Mouse (Mus musculus) intestine, postnatal 0 days (tissue): ENCODE measurements around the gene Ccdc142. TPM values are rescaled to one million over a fixed set of nuclear protein-coding genes. Genes with fewer than 3 reads are reported as not detected.

Source experiments
- ATAC-seq: fragments of 200-750 bp; cut with Nextera tagmentation; 2 replicates; pipeline ENCODE4 v1.8.0; 2017; ENCODE audit warnings: mild to moderate bottlenecking, moderate TSS enrichment, moderate library complexity
- H3K27ac ChIP-seq: fragments of 300-500 bp; sonication (generic); 2 replicates; pipeline ENCODE4 v1.5.1; 2014; ENCODE audit warnings: mild to moderate bottlenecking, low read depth, low read length, moderate library complexity
- H3K27me3 ChIP-seq: fragments of 300-500 bp; sonication (generic); replicated peaks from 2 replicates; pipeline ENCODE4 v1.6.1; 2014; ENCODE audit warnings: low read length, mixed read lengths; ENCODE audit not compliant: control insufficient read depth, insufficient read depth
- H3K36me3 ChIP-seq: fragments of 300-500 bp; sonication (generic); 2 replicates; pipeline ENCODE4 v1.6.1; 2014; ENCODE audit warnings: mild to moderate bottlenecking, moderate library complexity; ENCODE audit not compliant: control insufficient read depth, insufficient read depth
- H3K4me1 ChIP-seq: fragments of 300-500 bp; sonication (generic); replicated peaks from 2 replicates; pipeline ENCODE4 v1.6.1; 2014; ENCODE audit warnings: antibody characterized with exemption, low read length, mixed read lengths; ENCODE audit not compliant: control insufficient read depth, insufficient read depth
- H3K4me2 ChIP-seq: fragments of 300-500 bp; sonication (generic); replicated peaks from 2 replicates; pipeline ENCODE4 v1.6.1; 2014; ENCODE audit warnings: low read depth, mild to moderate bottlenecking, moderate library complexity
- H3K4me3 ChIP-seq: fragments of 300-500 bp; sonication (generic); 2 replicates; pipeline ENCODE4 v1.5.1; 2014; ENCODE audit warnings: low read depth, low read length
- H3K9ac ChIP-seq: fragments of 300-500 bp; sonication (generic); 2 replicates; pipeline ENCODE4 v1.6.1; 2014; ENCODE audit warnings: mild to moderate bottlenecking, low read depth, low read length
- H3K9me3 ChIP-seq: fragments of 300-500 bp; sonication (generic); 2 replicates; pipeline ENCODE4 v1.6.1; 2016; ENCODE audit warnings: mixed run types; ENCODE audit not compliant: control insufficient read depth
- CTCF ChIP-seq: sonication (generic); IDR thresholded peaks from 2 replicates; pipeline ENCODE4 v1.5.1; 2016; ENCODE audit warnings: low read depth, mild to moderate bottlenecking, control low read depth, antibody characterized with exemption, moderate library complexity
- WGBS: fragments of 180-500 bp; shearing (Covaris S2); extraction: QIAGEN DNeasy Blood & Tissue Kit; methylation state at CpG from one replicate; pipeline ENCODE4 v1.1.7; 2014; 5-methylcytosine and 5-hydroxymethylcytosine counted together
- polyA plus RNA-seq: library from polyadenylated mRNA; unstranded; fragments of >200 nt; fragmentation: Nextera tagmentation; extraction: Ambion mirVana; gene quantifications from 2 replicates; pipeline ENCODE4 v1.2.1, GENCODE M21; 2015

Ccdc142 gene
- polyA plus RNA-seq, 1 experiment from 2014 or later: 1.3 TPM

DNA sequence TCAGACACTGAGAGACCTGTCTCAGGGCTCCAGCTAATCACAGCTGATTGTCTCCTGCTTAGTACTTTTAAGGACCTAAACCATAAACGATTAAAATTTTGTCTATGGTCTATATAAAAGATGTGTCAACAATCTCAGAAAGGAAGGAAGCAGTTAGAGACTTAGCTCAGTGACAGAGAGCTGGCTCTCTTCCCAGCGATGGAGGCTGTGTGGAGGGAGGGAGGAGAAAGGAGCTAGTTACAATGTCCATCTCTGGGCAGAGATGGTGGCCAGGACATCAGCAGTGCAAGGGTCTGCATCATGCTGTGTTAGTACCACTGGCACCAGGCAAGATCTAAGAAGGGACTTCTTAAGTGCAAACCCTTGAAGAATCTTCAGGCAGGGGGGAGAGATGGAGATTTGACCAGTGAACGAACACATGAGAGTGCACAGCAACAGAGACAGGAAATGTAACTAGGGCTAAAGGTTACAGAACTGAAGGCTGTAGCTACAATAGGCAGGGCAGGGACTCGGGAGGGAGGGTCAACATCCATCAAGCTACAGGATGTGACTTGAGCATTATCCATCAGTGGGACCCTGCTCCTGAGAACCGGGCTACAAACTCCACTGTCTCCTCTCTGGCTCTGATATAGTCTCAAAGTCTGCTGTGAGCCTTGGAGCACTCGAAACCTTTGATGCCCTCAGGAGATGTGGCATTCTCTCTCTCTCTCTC, 8.8 kb upstream of the Ccdc142 start:
- peaks cover 21% of the 10 kb centered on the region for H3K27me3 ChIP-seq
- no peaks in the 10 kb centered on the region for H3K9me3 ChIP-seq
- H3K4me1 ChIP-seq: no peaks in the 10 kb centered on the region
- H3K27ac ChIP-seq: no peak overlapping the region
- H3K4me3 ChIP-seq: no peak overlapping the region
- 25% methylated on average over 6 of the region's 6 CpGs for WGBS
- no peak overlapping the region for H3K4me2 ChIP-seq
- H3K36me3 ChIP-seq: no peaks in the 10 kb centered on the region
- no peak for TF ChIP-seq CTCF
- H3K9ac ChIP-seq: no peak overlapping the region
- ATAC-seq: no peak

DNA sequence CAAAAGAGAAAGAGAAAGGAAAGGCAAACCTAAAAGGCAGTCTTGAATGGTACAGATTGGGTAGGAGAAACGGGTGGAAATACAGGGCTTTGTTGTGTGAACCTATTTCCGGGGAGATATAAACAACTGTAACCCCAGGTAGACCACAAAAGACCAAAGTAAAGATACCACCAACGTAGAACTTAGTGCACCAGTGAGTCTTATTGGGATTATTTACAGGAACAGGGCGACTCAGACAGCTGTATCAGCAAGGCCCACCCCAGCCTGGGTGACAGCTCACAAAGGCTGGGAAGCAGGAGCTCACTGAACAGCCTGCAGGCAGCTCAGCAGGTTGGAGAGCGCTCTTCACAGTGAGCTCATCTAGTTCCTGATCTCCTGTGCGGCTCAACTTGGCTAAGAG, 5.4 kb upstream of the Ccdc142 start:
- WGBS: 57% methylated on average over 6 of the region's 6 CpGs
- ATAC-seq: no peak
- Histone ChIP-seq H3K27me3 (no peaks in the 10 kb centered on the region), H3K36me3 (no peaks in the 10 kb centered on the region), H3K4me1 (no peaks in the 10 kb centered on the region), H3K27ac (no peak overlapping the region), H3K9ac (no peak overlapping the region), H3K4me3 (no peak overlapping the region), H3K9me3 (no peaks in the 10 kb centered on the region), H3K4me2 (no peak overlapping the region)
- TF ChIP-seq CTCF: no peak

DNA sequence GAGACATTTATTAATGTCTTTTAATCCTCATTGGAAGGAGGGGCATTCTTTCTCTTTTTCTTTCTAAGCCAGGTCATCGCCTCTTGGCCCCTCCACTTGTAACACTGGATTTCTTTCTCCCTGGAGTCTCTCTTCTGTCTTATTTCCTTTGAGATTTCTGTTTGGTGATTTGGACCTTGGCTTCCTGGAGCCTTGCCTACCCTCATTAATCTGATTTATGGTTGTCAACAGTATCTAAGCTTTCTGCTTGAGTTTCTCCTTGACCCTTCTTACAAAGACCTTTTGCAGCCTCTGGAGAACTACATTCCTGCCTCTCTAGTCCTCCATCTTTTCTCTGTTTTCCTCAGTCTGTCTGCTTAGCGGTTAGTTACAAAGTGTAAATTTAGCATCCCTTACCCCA, 3.0 kb upstream of the Ccdc142 start:
- Histone ChIP-seq H3K27me3 (no peaks in the 10 kb centered on the region), H3K9ac (no peak overlapping the region), H3K4me2 (no peak overlapping the region), H3K36me3 (no peaks in the 10 kb centered on the region), H3K4me1 (peaks cover 6% of the 10 kb centered on the region), H3K9me3 (no peaks in the 10 kb centered on the region), H3K4me3 (no peak overlapping the region), H3K27ac (no peak overlapping the region)
- ATAC-seq: no peak
- WGBS: 51% methylated on average over 2 of the region's 2 CpGs
- TF ChIP-seq CTCF: no peak

DNA sequence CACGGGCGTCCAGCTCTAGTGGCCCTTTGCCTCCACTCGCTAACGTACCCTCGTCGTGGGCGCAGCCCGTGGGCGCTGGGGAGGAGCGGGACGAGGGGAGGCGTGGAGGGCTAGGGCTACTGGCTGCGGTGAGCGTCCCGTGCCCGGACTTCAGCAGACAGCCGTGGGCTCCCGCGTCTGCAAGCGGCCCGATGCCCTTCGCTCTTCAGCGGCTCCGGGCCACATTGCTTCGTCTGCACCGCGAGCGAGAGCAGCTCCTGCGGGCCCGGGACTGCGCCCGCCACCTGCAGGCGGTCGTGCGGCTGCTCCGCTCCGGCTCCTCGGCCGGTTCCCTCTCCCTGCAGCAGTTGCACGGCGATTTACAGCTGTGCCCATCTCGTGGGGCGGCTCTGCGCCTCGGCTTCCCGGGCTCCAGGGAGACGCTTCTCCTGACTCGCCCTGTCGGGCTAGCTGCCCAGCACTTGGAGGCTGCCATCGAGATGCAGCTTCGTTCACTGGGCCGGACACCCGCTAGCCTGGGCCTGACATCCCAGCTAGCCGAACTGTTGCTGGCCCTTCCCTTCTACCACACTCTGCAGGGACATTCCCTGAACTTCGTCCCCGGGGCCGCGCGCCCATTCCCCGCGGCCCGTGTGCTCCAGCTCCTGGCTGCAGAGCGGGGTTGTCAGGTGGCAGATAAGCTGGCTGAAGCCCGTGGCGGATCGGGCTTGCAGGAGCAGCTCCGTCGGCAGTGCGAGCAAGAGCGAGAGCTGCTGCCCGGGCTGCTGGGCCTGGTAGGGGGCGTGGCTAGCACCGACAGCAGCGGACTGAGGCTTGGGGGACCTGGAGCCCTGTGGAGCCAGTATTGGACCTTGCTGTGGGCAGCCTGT, 521 bp downstream of the Ccdc142 start:
- H3K4me1 ChIP-seq: peaks cover 6% of the 10 kb centered on the region
- TF ChIP-seq CTCF: peak; percentile 79
- peak overlapping the region; percentile 99 for H3K4me2 ChIP-seq
- ATAC-seq: peak; percentile 81
- WGBS: under 1% methylated on average over 72 of the region's 74 CpGs
- peak overlapping the region; percentile 69 for H3K9ac ChIP-seq
- peak overlapping the region; percentile 76 for H3K4me3 ChIP-seq
- peaks cover 10% of the 10 kb centered on the region; the same call in 1 of the 2 replicates for H3K36me3 ChIP-seq
- H3K9me3 ChIP-seq: no peaks in the 10 kb centered on the region
- H3K27ac ChIP-seq: peak overlapping the region; percentile 81
- no peaks in the 10 kb centered on the region for H3K27me3 ChIP-seq

DNA sequence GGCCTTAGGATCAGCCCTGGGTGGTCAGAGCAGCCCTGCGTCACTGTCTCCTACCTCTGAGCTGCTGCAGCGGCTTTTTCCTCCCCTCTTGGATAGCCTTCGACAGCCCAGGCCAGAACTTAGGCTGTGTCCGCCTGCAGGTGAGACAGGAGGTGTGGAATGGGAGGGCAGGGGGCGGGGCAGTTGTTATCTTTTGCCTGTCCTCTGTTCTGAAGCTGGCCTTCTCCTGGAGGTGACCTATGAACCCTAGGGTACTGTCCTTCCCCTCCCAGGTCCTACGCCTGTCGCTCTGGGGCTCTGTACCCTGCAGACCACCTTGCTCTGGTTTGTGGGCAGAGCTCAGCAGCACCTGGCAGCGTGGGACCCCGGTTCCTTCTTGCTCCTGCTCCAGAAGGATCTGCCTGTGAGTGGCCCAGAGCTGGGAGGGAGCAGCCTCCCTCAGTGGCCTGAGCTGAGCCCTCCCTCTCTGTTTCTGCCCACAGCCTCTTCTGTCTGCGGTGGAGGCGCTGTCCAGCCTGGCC, 1.8 kb downstream of the Ccdc142 start:
- ATAC-seq: no peak
- TF ChIP-seq CTCF: peak; percentile 33
- Histone ChIP-seq H3K4me2 (peak overlapping the region; percentile 99), H3K27ac (no peak overlapping the region), H3K9ac (no peak overlapping the region), H3K4me1 (peaks cover 9% of the 10 kb centered on the region), H3K9me3 (no peaks in the 10 kb centered on the region), H3K27me3 (no peaks in the 10 kb centered on the region), H3K4me3 (0 out of 2 replicates have a peak overlapping the region, but pooled peaks have one; percentile 76), H3K36me3 (peaks cover 11% of the 10 kb centered on the region; the same call in 1 of the 2 replicates)
- WGBS: 44% methylated on average over 11 of the region's 11 CpGs

DNA sequence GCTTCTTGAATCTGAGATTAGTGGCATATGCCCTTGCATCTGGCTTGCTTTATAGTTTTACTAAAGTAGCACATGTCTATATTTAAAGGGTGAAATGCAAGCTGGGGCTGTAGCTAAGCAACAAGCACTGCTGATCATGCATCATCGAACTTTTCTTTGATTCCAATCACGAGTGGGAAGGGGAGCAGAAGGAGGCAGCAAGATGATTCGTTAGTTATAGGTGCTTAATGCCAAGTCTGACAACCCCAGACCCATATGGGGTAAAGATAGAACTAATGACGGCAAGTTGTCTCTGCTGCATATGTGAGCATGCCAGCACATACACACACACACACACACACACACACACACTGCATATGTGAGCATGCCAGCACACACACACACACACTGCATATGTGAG, 2.8 kb downstream of the Ccdc142 start:
- H3K9ac ChIP-seq: no peak overlapping the region
- no peak overlapping the region for H3K4me2 ChIP-seq
- no peak for TF ChIP-seq CTCF
- no peak overlapping the region for H3K27ac ChIP-seq
- no peak overlapping the region for H3K4me3 ChIP-seq
- no peaks in the 10 kb centered on the region for H3K27me3 ChIP-seq
- peaks cover 9% of the 10 kb centered on the region for H3K4me1 ChIP-seq
- H3K9me3 ChIP-seq: no peaks in the 10 kb centered on the region
- no peak for ATAC-seq
- WGBS: 82% methylated on average over 4 of the region's 4 CpGs
- H3K36me3 ChIP-seq: peaks cover 11% of the 10 kb centered on the region; the same call in 1 of the 2 replicates
